Mouse (Mus musculus): ENCODE measurements around the gene Gm20715. TPM values are rescaled to one million over a fixed set of nuclear protein-coding genes. Genes with fewer than 3 reads are reported as not detected.
A peak's percentile ranks its signal among the peaks of the same experiment; 100 is the strongest.
"Not testable (repeated sequence)": the region's sequence is repeated elsewhere in the genome, so short reads cannot be mapped to it uniquely, and the experiment has no call there.

Gm20715 gene
- not detected in 2 replicates for polyA plus RNA-seq (2015; fragmentation: Nextera tagmentation; extraction: Ambion mirVana)

DNA sequence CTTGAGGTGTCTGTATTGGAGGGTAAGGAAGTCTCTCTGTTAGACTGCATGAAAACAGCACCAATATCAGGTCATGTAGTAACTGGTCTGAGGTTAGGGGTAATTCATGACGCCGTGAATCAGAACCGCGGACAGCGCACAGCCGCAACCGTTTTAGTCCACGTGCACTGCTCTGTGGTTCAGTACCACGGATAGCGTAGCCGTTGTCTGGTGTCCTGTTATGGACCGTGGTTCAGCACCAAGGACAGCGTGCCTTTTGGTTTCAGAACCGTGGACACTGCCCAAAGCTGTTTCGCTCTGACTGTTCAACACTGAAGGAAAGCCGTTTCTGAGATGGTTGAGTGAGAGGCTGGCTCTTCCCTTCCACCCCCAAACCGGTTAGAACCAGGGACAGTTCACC lies at the start of gene Gm20715:
Gm20715 (plus strand) TSS at position 235 of the 400 bp plus-strand sequence.
- 1% methylated on average over 17 of the region's 17 CpGs for WGBS
- peak; percentile 97 for ATAC-seq (ENCODE audit: low FRiP score, low read depth)
- Histone ChIP-seq H3K27me3 (0 out of 2 replicates have a peak, but pooled peaks cover 3% of the 10 kb centered on the region), H3K36me3 (no peaks in the 10 kb centered on the region), H3K4me1 (no peaks in the 10 kb centered on the region), H3K4me2 (replicated peaks) (no peak within 1 kb of the TSS), H3K9me3 (no peaks in the 10 kb centered on the region), H3K4me3 (no peak within 1 kb of the TSS), H3K27ac (no peak within 1 kb of the TSS), H3K9ac (no peak within 1 kb of the TSS)

DNA sequence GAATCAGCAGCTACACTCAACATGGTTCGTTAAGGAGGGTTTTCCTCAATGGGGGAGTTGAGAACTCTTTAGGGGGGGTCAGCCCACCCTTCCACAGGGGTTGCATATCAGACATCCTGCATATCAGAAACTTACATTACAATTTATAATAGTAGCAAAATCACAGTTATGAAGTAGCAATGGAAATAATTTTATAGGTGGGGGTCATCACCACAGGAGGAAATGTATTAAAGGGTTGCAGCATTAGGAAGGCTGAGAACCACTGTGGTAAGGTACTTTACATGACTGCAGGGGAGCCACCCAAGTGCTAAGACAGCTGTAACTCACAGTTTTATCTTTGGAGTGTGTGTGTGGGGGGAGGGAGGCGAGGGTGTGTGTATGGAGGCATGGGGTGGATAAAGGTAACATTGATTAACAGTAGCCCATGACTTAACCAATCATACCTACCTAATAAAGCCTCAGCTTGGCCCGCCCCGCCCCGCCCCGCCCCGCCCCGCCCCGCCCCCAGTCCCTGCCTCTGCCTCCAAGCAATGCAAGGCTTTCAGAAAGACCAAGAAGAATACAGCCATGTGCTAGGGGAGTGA lies 49.5 kb upstream of the Gm20715 start:
- no peak overlapping the region for H3K4me2 ChIP-seq (replicated peaks)
- no peak overlapping the region for H3K4me3 ChIP-seq
- no peaks in the 10 kb centered on the region for H3K36me3 ChIP-seq
- no peaks in the 10 kb centered on the region for H3K9me3 ChIP-seq
- ATAC-seq (ENCODE audit: low FRiP score, low read depth) = no peak
- WGBS = 10% methylated on average over 9 of the region's 9 CpGs
- H3K27ac ChIP-seq = no peak overlapping the region
- no peaks in the 10 kb centered on the region for H3K27me3 ChIP-seq
- H3K9ac ChIP-seq = no peak overlapping the region
- H3K4me1 ChIP-seq = peaks cover 8% of the 10 kb centered on the region

DNA sequence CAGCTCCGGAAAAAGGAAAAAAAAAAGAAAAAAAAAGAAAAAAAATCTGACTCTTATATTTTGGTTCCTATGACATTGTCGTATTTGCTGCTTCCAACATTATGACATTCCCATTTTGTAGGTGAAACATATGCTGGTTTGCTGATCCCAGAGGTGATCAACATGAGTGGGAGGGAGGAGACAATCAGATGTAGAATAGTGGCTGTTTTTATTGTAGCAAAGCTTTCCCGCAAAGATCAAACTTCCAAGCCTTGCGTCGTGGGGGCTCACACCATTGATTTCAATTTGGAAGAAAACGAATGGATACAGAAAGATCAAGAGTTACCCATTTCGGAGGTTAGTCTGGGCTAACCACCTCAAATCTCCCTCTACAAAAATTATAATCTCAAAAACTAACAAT lies 48.3 kb upstream of the Gm20715 start:
- no peak for ATAC-seq (ENCODE audit: low FRiP score, low read depth)
- H3K9me3 ChIP-seq = no peaks in the 10 kb centered on the region
- 23% methylated on average over 7 of the region's 7 CpGs for WGBS
- H3K4me3 ChIP-seq = peak overlapping the region; percentile 59
- no peaks in the 10 kb centered on the region for H3K27me3 ChIP-seq
- H3K36me3 ChIP-seq = no peaks in the 10 kb centered on the region
- peak overlapping the region; percentile 76 for H3K4me2 ChIP-seq (replicated peaks)
- H3K4me1 ChIP-seq = peaks cover 8% of the 10 kb centered on the region
- H3K27ac ChIP-seq = peak overlapping the region; percentile 87
- peak overlapping the region; percentile 60 for H3K9ac ChIP-seq

DNA sequence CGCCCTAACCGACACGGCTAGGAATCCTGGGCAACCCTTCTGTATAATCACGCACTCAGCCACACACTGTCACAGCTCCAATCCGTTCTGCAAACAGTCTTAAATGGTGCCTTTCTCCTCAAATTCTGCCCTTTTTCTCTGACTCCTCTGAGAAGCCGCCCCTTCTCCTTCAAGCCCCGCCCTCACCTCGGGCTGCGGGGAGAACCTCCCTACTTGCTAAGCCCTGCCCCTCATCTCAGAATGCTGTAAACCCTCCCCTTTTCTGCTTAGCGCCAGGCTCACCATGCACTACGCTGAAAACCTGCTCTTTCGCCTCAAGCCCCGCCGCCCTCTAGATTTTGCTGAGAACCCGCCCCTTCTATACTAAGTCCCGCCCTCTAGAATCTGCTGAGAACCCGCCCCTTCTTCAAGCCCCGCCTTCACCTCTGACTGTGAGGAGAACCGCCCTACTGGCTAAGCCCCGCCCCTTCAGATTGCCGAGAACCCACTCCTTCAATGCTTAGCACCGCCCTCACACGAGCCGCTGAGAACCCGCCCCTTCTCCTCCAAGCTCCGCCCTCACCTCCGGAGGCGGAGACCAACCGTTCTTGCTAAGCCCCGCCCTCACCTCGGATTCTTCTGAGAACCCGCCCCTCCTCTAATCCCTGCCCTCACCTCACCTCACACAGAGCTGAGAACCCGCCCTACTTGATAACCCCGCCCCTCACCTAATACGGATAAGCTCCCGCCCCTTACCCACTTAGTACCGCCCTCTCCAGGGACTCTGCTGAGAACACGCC lies 47.6 kb upstream of the Gm20715 start:
- Histone ChIP-seq H3K4me2 (replicated peaks) (peak overlapping the region; percentile 76), H3K27ac (peak overlapping the region; percentile 87), H3K4me1 (peaks cover 8% of the 10 kb centered on the region), H3K9me3 (no peaks in the 10 kb centered on the region), H3K27me3 (no peaks in the 10 kb centered on the region), H3K9ac (peak overlapping the region; percentile 60), H3K4me3 (peak overlapping the region; percentile 59), H3K36me3 (no peaks in the 10 kb centered on the region)
- 1% methylated on average over 38 of the region's 38 CpGs for WGBS
- ATAC-seq (ENCODE audit: low FRiP score, low read depth) = peak; percentile 93

DNA sequence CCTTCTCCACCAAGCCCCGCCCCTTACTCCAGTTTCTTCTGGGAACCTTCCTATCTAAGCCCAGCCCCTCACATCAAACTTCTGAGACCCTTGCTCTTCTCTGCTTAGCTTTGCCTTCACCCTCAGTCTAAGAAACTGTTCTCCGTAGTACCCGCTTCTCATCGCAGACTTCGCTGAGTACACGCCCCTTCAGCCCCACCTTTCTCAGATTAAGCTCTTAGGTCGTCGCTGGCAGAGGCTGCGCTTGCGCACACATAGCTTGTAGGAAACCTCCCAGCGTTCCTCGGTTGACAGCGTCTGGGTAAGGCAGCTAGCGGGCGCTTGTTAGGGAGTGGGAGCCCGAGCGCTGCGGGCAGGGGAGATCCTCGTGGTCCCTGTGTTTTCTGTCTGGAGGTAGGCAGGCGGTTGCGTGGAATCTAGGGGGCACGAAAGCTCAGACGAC lies 47.0 kb upstream of the Gm20715 start, which contains the start of gene Zfp78:
Zfp78 (plus strand) TSS at position 234 of the 442 bp plus-strand sequence.
- Histone ChIP-seq H3K4me3 (peak within 1 kb of the TSS; percentile 59), H3K4me2 (replicated peaks) (peak within 1 kb of the TSS; percentile 76), H3K27me3 (no peaks in the 10 kb centered on the region), H3K4me1 (peaks cover 8% of the 10 kb centered on the region), H3K36me3 (no peaks in the 10 kb centered on the region), H3K27ac (peak within 1 kb of the TSS; percentile 87), H3K9me3 (no peaks in the 10 kb centered on the region), H3K9ac (peak within 1 kb of the TSS; percentile 77)
- under 1% methylated on average over 23 of the region's 23 CpGs for WGBS
- peak; percentile 88 for ATAC-seq (ENCODE audit: low FRiP score, low read depth)

DNA sequence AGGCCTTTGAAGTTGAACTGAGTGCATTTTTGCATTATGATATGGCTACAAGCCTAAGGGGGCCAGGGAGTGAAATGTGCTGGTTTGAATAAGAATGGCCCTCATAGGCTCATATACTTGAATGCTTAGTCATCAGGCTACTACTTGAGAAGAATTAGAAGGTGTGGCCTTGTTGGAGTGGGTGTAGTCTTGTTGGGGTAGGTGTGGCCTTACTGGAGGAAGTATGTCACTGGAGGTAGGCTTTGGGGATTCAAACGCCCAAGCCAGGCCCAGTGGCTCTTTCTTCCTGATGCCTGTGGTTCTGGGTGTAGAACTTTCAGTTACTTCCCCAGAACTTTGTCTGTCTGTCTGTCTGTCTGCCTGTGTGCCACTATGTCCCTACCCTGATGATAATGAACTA lies 45.3 kb upstream of the Gm20715 start:
- ATAC-seq (ENCODE audit: low FRiP score, low read depth) = no peak
- WGBS = 68% methylated on average over 1 of the region's 1 CpGs
- Histone ChIP-seq H3K9ac (no peak overlapping the region), H3K27ac (no peak overlapping the region), H3K36me3 (no peaks in the 10 kb centered on the region), H3K27me3 (no peaks in the 10 kb centered on the region), H3K9me3 (no peaks in the 10 kb centered on the region), H3K4me2 (replicated peaks) (no peak overlapping the region), H3K4me3 (no peak overlapping the region), H3K4me1 (peaks cover 8% of the 10 kb centered on the region)

DNA sequence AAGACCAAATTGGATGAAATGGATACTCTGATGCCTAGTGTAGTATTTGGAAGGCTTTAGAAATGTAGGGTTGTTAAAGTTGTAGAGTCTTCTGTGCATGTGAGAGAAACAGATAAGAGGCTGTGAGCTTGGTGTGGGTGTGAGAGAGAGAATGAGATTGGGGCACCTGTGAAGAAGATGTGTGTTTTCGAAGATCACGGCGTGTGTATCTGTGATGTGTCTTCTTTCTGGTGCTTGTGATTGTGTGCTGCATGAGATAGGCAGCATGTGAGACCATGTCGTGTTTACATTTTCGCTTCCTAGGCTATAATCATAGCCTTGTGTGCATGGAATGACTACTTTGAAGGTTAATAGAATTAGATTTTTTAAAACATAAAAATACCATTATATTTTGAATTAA lies 42.9 kb upstream of the Gm20715 start:
- ATAC-seq (ENCODE audit: low FRiP score, low read depth) = no peak

DNA sequence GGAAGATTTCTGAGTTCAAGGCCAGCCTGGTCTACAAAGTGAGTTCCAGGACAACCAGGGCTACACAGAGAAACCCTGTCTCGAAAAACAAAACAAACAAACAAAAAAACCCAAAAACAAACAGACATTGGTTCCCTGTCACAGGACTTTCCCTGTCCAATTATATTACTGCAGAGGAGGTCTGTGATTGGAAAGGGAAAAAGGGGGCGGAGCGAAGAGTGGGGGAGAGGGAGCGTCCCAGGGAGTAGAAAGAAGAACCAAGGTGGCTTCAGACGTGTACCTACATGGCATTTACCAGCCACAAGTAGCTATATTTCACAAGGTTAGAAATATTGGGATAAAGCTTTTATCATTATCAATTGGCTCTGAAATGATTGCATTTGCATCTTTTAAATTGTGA lies 41.9 kb upstream of the Gm20715 start:
- not testable (repeated sequence) for ATAC-seq (ENCODE audit: low FRiP score, low read depth); H3K27me3 ChIP-seq; H3K4me3 ChIP-seq; H3K27ac ChIP-seq; H3K36me3 ChIP-seq; H3K4me2 ChIP-seq (replicated peaks); H3K4me1 ChIP-seq; H3K9ac ChIP-seq; H3K9me3 ChIP-seq
- 81% methylated on average over 5 of the region's 5 CpGs for WGBS

More for the DNA sequence above, 42.9 kb upstream of the Gm20715 start:
- Histone ChIP-seq H3K4me2 (replicated peaks) (no peak overlapping the region), H3K9ac (no peak overlapping the region), H3K4me1 (peaks cover 8% of the 10 kb centered on the region), H3K4me3 (no peak overlapping the region), H3K9me3 (no peaks in the 10 kb centered on the region), H3K27me3 (no peaks in the 10 kb centered on the region), H3K36me3 (no peaks in the 10 kb centered on the region; the same call in 1 of the 2 replicates), H3K27ac (no peak overlapping the region)
- 90% methylated on average over 5 of the region's 5 CpGs for WGBS

DNA sequence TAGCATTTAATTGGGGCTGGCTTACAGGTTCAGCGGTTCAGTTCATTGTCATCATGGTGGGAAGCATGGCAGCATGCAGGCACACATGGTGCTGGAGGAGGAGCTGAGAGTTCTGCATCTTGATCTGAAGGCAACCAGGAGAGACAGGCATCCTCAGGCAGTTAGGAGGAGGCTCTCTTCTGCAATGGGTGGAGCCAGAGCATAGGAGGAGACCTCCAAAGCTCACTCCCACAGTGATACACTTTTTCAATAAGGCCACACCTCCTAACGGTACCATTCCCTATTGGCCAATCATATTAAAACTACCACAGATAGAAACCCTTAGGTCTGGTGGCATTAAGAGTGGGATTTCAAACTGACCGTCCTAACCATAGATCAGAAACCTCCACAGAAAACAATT lies 40.6 kb upstream of the Gm20715 start:
- no peak for ATAC-seq (ENCODE audit: low FRiP score, low read depth)
- Histone ChIP-seq H3K36me3 (no peaks in the 10 kb centered on the region; the same call in 1 of the 2 replicates), H3K4me3 (no peak overlapping the region), H3K4me1 (no peaks in the 10 kb centered on the region), H3K9ac (no peak overlapping the region), H3K27ac (no peak overlapping the region), H3K4me2 (replicated peaks) (no peak overlapping the region), H3K27me3 (no peaks in the 10 kb centered on the region), H3K9me3 (no peaks in the 10 kb centered on the region)
- 88% methylated on average over 3 of the region's 3 CpGs for WGBS

DNA sequence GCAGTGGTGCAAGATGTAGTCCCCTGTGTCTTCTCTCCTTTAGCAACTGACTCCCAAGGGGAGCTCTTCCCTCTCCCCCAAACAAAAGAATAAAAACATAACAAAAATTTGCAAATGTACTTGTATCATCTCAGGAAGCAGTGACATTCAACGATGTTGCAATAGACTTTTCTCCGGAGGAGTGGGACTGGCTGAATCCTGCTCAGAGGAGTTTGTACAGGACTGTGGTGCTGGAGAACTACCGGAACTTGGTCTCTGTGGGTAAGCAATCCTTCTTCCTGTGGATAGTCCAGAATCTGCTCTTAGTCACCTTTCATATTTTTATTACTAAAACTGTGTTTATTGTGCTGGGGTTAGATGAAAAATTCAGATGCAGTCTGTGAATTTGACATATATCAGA lies 37.1 kb upstream of the Gm20715 start:
- Histone ChIP-seq H3K4me1 (no peaks in the 10 kb centered on the region), H3K36me3 (peaks cover 9% of the 10 kb centered on the region; the same call in 1 of the 2 replicates), H3K4me3 (no peak overlapping the region), H3K27me3 (no peaks in the 10 kb centered on the region), H3K9me3 (no peaks in the 10 kb centered on the region), H3K9ac (no peak overlapping the region), H3K4me2 (replicated peaks) (no peak overlapping the region), H3K27ac (no peak overlapping the region)
- no peak for ATAC-seq (ENCODE audit: low FRiP score, low read depth)
- 91% methylated on average over 3 of the region's 3 CpGs for WGBS

DNA sequence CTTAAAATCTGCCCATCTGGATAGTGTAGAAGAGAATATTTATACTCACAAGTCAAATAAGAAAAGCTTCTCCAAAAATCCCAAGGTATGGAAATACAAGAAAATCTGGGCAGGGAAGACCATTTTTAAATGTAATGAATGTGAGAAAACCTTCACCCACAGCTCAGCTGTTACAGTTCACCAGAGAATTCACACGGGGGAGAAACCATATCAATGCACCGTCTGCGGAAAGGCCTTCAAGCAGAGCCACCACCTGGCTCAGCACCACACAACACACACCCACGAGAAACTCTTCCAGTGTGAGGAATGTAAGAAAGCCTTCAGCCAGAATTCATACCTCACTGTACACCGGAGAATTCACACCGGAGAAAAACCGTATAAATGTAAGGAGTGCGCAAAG lies 31.6 kb upstream of the Gm20715 start:
- Histone ChIP-seq H3K4me1 (peaks cover 7% of the 10 kb centered on the region), H3K36me3 (0 out of 2 replicates have a peak, but pooled peaks cover 9% of the 10 kb centered on the region), H3K9ac (no peak overlapping the region), H3K4me3 (no peak overlapping the region), H3K9me3 (no peaks in the 10 kb centered on the region), H3K27ac (no peak overlapping the region), H3K4me2 (replicated peaks) (no peak overlapping the region), H3K27me3 (no peaks in the 10 kb centered on the region)
- ATAC-seq (ENCODE audit: low FRiP score, low read depth) = no peak
- WGBS = 85% methylated on average over 8 of the region's 8 CpGs

DNA sequence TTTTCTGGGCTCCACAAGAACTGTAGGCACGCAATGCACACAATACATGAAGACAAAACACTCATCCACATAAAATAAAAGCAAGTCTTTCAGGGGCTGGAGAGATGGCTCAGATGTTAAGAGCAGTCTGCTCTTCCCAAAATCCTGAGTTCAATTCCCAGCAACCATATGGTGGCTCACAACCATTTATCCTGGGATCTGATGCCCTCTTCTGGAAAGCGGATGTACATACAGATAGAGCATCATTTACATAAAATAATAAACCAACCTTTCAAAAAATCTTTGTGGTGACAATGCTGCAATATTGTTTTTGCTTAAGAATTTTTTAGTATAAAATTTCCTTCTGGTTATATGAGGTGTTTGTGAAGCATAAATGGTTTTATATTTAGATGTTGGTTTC lies 28.6 kb upstream of the Gm20715 start:
- H3K9ac ChIP-seq = no peak overlapping the region
- H3K9me3 ChIP-seq = no peaks in the 10 kb centered on the region
- H3K4me3 ChIP-seq = no peak overlapping the region
- no peaks in the 10 kb centered on the region for H3K27me3 ChIP-seq
- H3K4me1 ChIP-seq = peaks cover 18% of the 10 kb centered on the region
- no peak overlapping the region for H3K27ac ChIP-seq
- H3K4me2 ChIP-seq (replicated peaks) = no peak overlapping the region
- WGBS = 80% methylated on average over 2 of the region's 2 CpGs
- H3K36me3 ChIP-seq = peaks cover 3% of the 10 kb centered on the region; the same call in 1 of the 2 replicates
- ATAC-seq (ENCODE audit: low FRiP score, low read depth) = no peak
